Mouse (Mus musculus): ENCODE results near the gene Otp. TPM values are rescaled to one million over a fixed set of nuclear protein-coding genes. Genes with fewer than 3 reads are reported as not detected.

Otp gene
- polyA plus RNA-seq, 1 experiment = 0.10 TPM

Other genes starting within 250 kb of the Otp start
- 243 and 282 TPM in 2 replicates for gene Tbca, start 86.7 kb upstream of the Otp start, polyA plus RNA-seq (2012; rRNA removed)
- 26.8 and 27.3 TPM in 2 replicates for gene Wdr41, start 100.7 kb downstream of the Otp start, polyA plus RNA-seq (2012; rRNA removed)